Mouse (Mus musculus) liver, postnatal 0 days (tissue): Measurements from ENCODE around the gene Vwa2. TPM values are rescaled to one million over a fixed set of nuclear protein-coding genes. Genes with fewer than 3 reads are reported as not detected.

ENCODE experiments used
- ATAC-seq: fragments of 200-750 bp; cut with Nextera tagmentation; 2 replicates; pipeline ENCODE4 v1.8.0; 2017; ENCODE audit warnings: mild to moderate bottlenecking, moderate library complexity
- DNase-seq: peaks from one replicate; pipeline ENCODE4 v3.0.0-alpha.2; 2016
- H3K27ac ChIP-seq: fragments of 300-500 bp; sonication (generic); 2 replicates; pipeline ENCODE4 v1.5.1; 2014; ENCODE audit warnings: antibody characterized with exemption, moderate library complexity, mild to moderate bottlenecking, low read depth
- H3K27me3 ChIP-seq: fragments of 300-500 bp; sonication (generic); 2 replicates; pipeline ENCODE4 v1.6.1; 2014; ENCODE audit warnings: low read length, control low read depth, mixed read lengths; ENCODE audit not compliant: insufficient read depth
- H3K36me3 ChIP-seq: fragments of 300-500 bp; sonication (generic); replicated peaks from 2 replicates; pipeline ENCODE4 v1.6.1; 2014; ENCODE audit warnings: mild to moderate bottlenecking, control low read depth, low read length, moderate library complexity, mixed read lengths; ENCODE audit not compliant: insufficient read depth
- H3K4me1 ChIP-seq: fragments of 300-500 bp; sonication (generic); 2 replicates; pipeline ENCODE4 v1.6.1; 2014; ENCODE audit warnings: antibody characterized with exemption, mild to moderate bottlenecking, control low read depth; ENCODE audit not compliant: insufficient read depth
- H3K4me2 ChIP-seq: fragments of 300-500 bp; sonication (generic); 2 replicates; pipeline ENCODE4 v1.6.1; 2014; ENCODE audit warnings: low read depth, mild to moderate bottlenecking, low read length, moderate library complexity, mixed read lengths
- H3K4me3 ChIP-seq: fragments of 300-500 bp; sonication (generic); 2 replicates; pipeline ENCODE4 v1.5.1; 2014; ENCODE audit warnings: low read depth, low read length
- H3K9ac ChIP-seq: fragments of 300-500 bp; sonication (generic); replicated peaks from 2 replicates; pipeline ENCODE4 v1.6.1; 2014; ENCODE audit warnings: mild to moderate bottlenecking, moderate library complexity
- H3K9me3 ChIP-seq: fragments of 300-500 bp; sonication (generic); 2 replicates; pipeline ENCODE4 v1.6.1; 2016; ENCODE audit warnings: mild to moderate bottlenecking, control low read depth, low read length, mixed read lengths
- CTCF ChIP-seq: sonication (generic); IDR thresholded peaks from 2 replicates; pipeline ENCODE4 v1.5.1; 2016; ENCODE audit warnings: antibody characterized with exemption, low read depth
- EP300 ChIP-seq: IDR thresholded peaks from 2 replicates; pipeline ENCODE4 v1.6.1; 2016; ENCODE audit warnings: antibody characterized with exemption, low read depth, mild to moderate bottlenecking
- WGBS: fragments of 180-500 bp; shearing (Covaris S2); extraction: QIAGEN DNeasy Blood & Tissue Kit; methylation state at CpG from one replicate; pipeline ENCODE4 v1.1.7; 2014; ENCODE audit not compliant: insufficient replicate concordance; 5-methylcytosine and 5-hydroxymethylcytosine counted together
- polyA plus RNA-seq: library from polyadenylated mRNA; unstranded; fragments of >200 nt; fragmentation: Nextera tagmentation; extraction: Ambion mirVana; gene quantifications from 2 replicates; pipeline ENCODE4 v1.2.1, GENCODE M21; 2015

Vwa2 gene
- polyA plus RNA-seq, 1 experiment from 2014 or later: not detected

- no peak for ATAC-seq
- H3K9ac ChIP-seq: no peak overlapping the region
- TF ChIP-seq CTCF (no peak), EP300 (no peak)
- DNase-seq: no peak
- no peaks in the 10 kb centered on the region for H3K27me3 ChIP-seq
- no peak overlapping the region for H3K4me2 ChIP-seq
- no peaks in the 10 kb centered on the region for H3K9me3 ChIP-seq
- H3K36me3 ChIP-seq: no peaks in the 10 kb centered on the region
- H3K4me1 ChIP-seq: no peaks in the 10 kb centered on the region
- H3K4me3 ChIP-seq: no peak overlapping the region
- H3K27ac ChIP-seq: no peak overlapping the region
- WGBS: 72% methylated on average over 3 of the region's 3 CpGs
Observed at GRCm38 (mm10) chr19:56933800-56934199, 59.8 kb downstream of the Vwa2 start.

GRCm38 (mm10) chr19:56935111-56935510, 61.1 kb downstream of the Vwa2 start:
- 84% methylated on average over 6 of the region's 6 CpGs for WGBS
- no peak for ATAC-seq
- TF ChIP-seq CTCF: no peak
- TF ChIP-seq EP300: no peak

GRCm38 (mm10) chr19:56935777-56936176, 61.7 kb downstream of the Vwa2 start:
- ATAC-seq (no peak), DNase-seq (no peak)
- Histone ChIP-seq H3K4me1 (no peaks in the 10 kb centered on the region), H3K36me3 (no peaks in the 10 kb centered on the region), H3K9ac (no peak overlapping the region), H3K4me3 (no peak overlapping the region), H3K27ac (no peak overlapping the region), H3K9me3 (no peaks in the 10 kb centered on the region), H3K4me2 (no peak overlapping the region), H3K27me3 (no peaks in the 10 kb centered on the region)
- peak; percentile 22; the same call in 1 of the 2 replicates for TF ChIP-seq CTCF
- no peak for TF ChIP-seq EP300
- 84% methylated on average over 7 of the region's 7 CpGs for WGBS

More at GRCm38 (mm10) chr19:56935111-56935510, 61.1 kb downstream of the Vwa2 start:
- DNase-seq: no peak
- Histone ChIP-seq H3K4me3 (no peak overlapping the region), H3K27me3 (no peaks in the 10 kb centered on the region), H3K4me1 (no peaks in the 10 kb centered on the region), H3K4me2 (no peak overlapping the region), H3K9ac (no peak overlapping the region), H3K9me3 (no peaks in the 10 kb centered on the region), H3K27ac (no peak overlapping the region), H3K36me3 (no peaks in the 10 kb centered on the region)

GRCm38 (mm10) chr19:56936253-56936652, 62.2 kb downstream of the Vwa2 start:
- WGBS: 83% methylated on average over 8 of the region's 8 CpGs
- no peaks in the 10 kb centered on the region for H3K36me3 ChIP-seq
- no peak for DNase-seq
- no peaks in the 10 kb centered on the region for H3K27me3 ChIP-seq
- no peak overlapping the region for H3K4me3 ChIP-seq
- ATAC-seq: no peak
- H3K27ac ChIP-seq: no peak overlapping the region
- TF ChIP-seq CTCF: no peak
- TF ChIP-seq EP300: no peak
- no peaks in the 10 kb centered on the region for H3K4me1 ChIP-seq
- no peak overlapping the region for H3K9ac ChIP-seq
- no peaks in the 10 kb centered on the region for H3K9me3 ChIP-seq
- no peak overlapping the region for H3K4me2 ChIP-seq

- Histone ChIP-seq H3K9me3 (no peaks in the 10 kb centered on the region), H3K9ac (no peak overlapping the region), H3K27ac (no peak overlapping the region), H3K27me3 (no peaks in the 10 kb centered on the region), H3K36me3 (no peaks in the 10 kb centered on the region), H3K4me1 (no peaks in the 10 kb centered on the region), H3K4me2 (no peak overlapping the region), H3K4me3 (no peak overlapping the region)
- TF ChIP-seq CTCF: no peak
- no peak for TF ChIP-seq EP300
- ATAC-seq (no peak), DNase-seq (no peak)
- 90% methylated on average over 5 of the region's 5 CpGs for WGBS
Observed at GRCm38 (mm10) chr19:56937911-56938310, 63.9 kb downstream of the Vwa2 start.

GRCm38 (mm10) chr19:56939826-56940225, 65.8 kb downstream of the Vwa2 start:
- H3K9me3 ChIP-seq: no peaks in the 10 kb centered on the region
- no peak for TF ChIP-seq CTCF
- no peak for TF ChIP-seq EP300
- H3K9ac ChIP-seq: no peak overlapping the region
- no peaks in the 10 kb centered on the region for H3K4me1 ChIP-seq
- H3K4me3 ChIP-seq: no peak overlapping the region
- H3K4me2 ChIP-seq: no peak overlapping the region
- H3K27me3 ChIP-seq: no peaks in the 10 kb centered on the region
- H3K27ac ChIP-seq: no peak overlapping the region
- WGBS: 71% methylated on average over 9 of the region's 9 CpGs
- DNase-seq: no peak
- no peaks in the 10 kb centered on the region for H3K36me3 ChIP-seq
- ATAC-seq: no peak

- ATAC-seq (no peak), DNase-seq (no peak)
- Histone ChIP-seq H3K27ac (no peak overlapping the region), H3K4me2 (no peak overlapping the region), H3K9ac (no peak overlapping the region), H3K4me1 (no peaks in the 10 kb centered on the region), H3K36me3 (no peaks in the 10 kb centered on the region), H3K4me3 (no peak overlapping the region), H3K27me3 (no peaks in the 10 kb centered on the region), H3K9me3 (no peaks in the 10 kb centered on the region)
- 83% methylated on average over 11 of the region's 11 CpGs for WGBS
- TF ChIP-seq CTCF (no peak), EP300 (no peak)
Observed at GRCm38 (mm10) chr19:56940507-56940906, 66.5 kb downstream of the Vwa2 start.
